Mouse (Mus musculus) heart, postnatal 0 days (tissue): ENCODE results near the gene Pfkfb4.

Experiments used
- CTCF ChIP-seq: IDR thresholded peaks from 2 replicates; pipeline ENCODE4 v1.5.1; 2016; ENCODE audit warnings: antibody characterized with exemption, control low read depth, low read depth
- EP300 ChIP-seq: IDR thresholded peaks from 2 replicates; pipeline ENCODE4 v1.6.1; 2016; ENCODE audit warnings: antibody characterized with exemption, low read depth

GRCm38 (mm10) chr9:109009636-109010315 lies 18.2 kb downstream of the Pfkfb4 start:
- TF ChIP-seq EP300 (no peak), CTCF (no peak)
